Mouse (Mus musculus) kidney, embryonic 14.5 days (tissue): ENCODE measurements around the gene Ccn1. TPM values are rescaled to one million over a fixed set of nuclear protein-coding genes. Genes with fewer than 3 reads are reported as not detected.

ENCODE experiments used
- ATAC-seq: fragments of 200-750 bp; cut with Nextera tagmentation; 2 replicates; pipeline ENCODE4 v1.8.0; 2017; ENCODE audit warnings: moderate number of reproducible peaks, mild to moderate bottlenecking, moderate TSS enrichment, moderate library complexity; ENCODE audit not compliant: low FRiP score, low TSS enrichment
- H3K27ac ChIP-seq: fragments of 300-500 bp; sonication (generic); 2 replicates; pipeline ENCODE4 v1.5.1; 2014; ENCODE audit warnings: low read depth, mild to moderate bottlenecking, low read length, moderate library complexity, mixed read lengths
- H3K27me3 ChIP-seq: fragments of 300-500 bp; sonication (generic); 2 replicates; pipeline ENCODE4 v1.6.1; 2014; ENCODE audit warnings: mild to moderate bottlenecking, low read length; ENCODE audit not compliant: control insufficient read depth, insufficient read depth
- H3K36me3 ChIP-seq: fragments of 300-500 bp; sonication (generic); 2 replicates; pipeline ENCODE4 v1.6.1; 2014; ENCODE audit warnings: low read length, mixed read lengths; ENCODE audit not compliant: control insufficient read depth, insufficient read depth
- H3K4me1 ChIP-seq: fragments of 300-500 bp; sonication (generic); 2 replicates; pipeline ENCODE4 v1.6.1; 2014; ENCODE audit warnings: low read length, mixed read lengths; ENCODE audit not compliant: control insufficient read depth, insufficient read depth
- H3K4me2 ChIP-seq: fragments of 300-500 bp; sonication (generic); replicated peaks from 2 replicates; pipeline ENCODE4 v1.6.1; 2014; ENCODE audit warnings: low read depth, mild to moderate bottlenecking, low read length
- H3K4me3 ChIP-seq: fragments of 300-500 bp; sonication (generic); 2 replicates; pipeline ENCODE4 v1.5.1; 2014; ENCODE audit warnings: mild to moderate bottlenecking, low read length
- H3K9ac ChIP-seq: fragments of 300-500 bp; sonication (generic); 2 replicates; pipeline ENCODE4 v1.6.1; 2014; ENCODE audit warnings: low read depth, mild to moderate bottlenecking, low read length, moderate library complexity
- H3K9me3 ChIP-seq: fragments of 300-500 bp; sonication (generic); 2 replicates; pipeline ENCODE4 v1.6.1; 2016; ENCODE audit warnings: low read length; ENCODE audit not compliant: control insufficient read depth
- WGBS: fragments of 180-500 bp; shearing (Covaris S2); extraction: QIAGEN DNeasy Blood & Tissue Kit; methylation state at CpG from one replicate; pipeline ENCODE4 v1.1.7; 2014; 5-methylcytosine and 5-hydroxymethylcytosine counted together
- polyA plus RNA-seq: library from polyadenylated mRNA; unstranded; fragments of >200 nt; fragmentation: Nextera tagmentation; extraction: Ambion mirVana; gene quantifications from 2 replicates; pipeline ENCODE4 v1.2.1, GENCODE M21; 2014

The Ccn1 gene
- polyA plus RNA-seq, 1 experiment from 2014 or later, result 30.9 TPM

DNA sequence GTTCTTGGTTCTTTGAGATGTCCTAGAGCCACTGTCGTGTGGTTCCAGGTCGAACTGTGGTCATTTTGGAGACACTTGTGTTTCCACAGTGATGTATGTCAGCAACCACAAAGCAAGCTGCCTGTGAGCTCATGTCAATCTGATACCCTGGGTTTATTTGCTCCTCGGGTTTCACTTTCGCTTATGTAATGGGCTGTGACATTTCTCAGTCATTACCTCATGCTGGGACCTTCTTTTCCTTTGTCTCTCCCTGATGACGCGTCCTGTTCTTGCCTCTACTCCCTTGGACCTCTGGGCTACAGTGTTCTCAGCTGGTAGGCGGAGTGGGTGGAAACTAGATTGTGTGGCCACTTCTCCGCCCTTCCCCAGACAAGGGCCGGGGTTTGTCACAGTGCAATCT lies 31.5 kb downstream of the Ccn1 start:
- WGBS, result 67% methylated on average over 9 of the region's 9 CpGs
- no peak overlapping the region for H3K9ac ChIP-seq
- H3K27ac ChIP-seq, result no peak overlapping the region
- no peaks in the 10 kb centered on the region for H3K27me3 ChIP-seq
- H3K9me3 ChIP-seq, result no peaks in the 10 kb centered on the region
- H3K36me3 ChIP-seq, result no peaks in the 10 kb centered on the region
- H3K4me1 ChIP-seq, result peaks cover 14% of the 10 kb centered on the region
- H3K4me3 ChIP-seq, result no peak overlapping the region
- H3K4me2 ChIP-seq, result no peak overlapping the region
- ATAC-seq, result no peak

DNA sequence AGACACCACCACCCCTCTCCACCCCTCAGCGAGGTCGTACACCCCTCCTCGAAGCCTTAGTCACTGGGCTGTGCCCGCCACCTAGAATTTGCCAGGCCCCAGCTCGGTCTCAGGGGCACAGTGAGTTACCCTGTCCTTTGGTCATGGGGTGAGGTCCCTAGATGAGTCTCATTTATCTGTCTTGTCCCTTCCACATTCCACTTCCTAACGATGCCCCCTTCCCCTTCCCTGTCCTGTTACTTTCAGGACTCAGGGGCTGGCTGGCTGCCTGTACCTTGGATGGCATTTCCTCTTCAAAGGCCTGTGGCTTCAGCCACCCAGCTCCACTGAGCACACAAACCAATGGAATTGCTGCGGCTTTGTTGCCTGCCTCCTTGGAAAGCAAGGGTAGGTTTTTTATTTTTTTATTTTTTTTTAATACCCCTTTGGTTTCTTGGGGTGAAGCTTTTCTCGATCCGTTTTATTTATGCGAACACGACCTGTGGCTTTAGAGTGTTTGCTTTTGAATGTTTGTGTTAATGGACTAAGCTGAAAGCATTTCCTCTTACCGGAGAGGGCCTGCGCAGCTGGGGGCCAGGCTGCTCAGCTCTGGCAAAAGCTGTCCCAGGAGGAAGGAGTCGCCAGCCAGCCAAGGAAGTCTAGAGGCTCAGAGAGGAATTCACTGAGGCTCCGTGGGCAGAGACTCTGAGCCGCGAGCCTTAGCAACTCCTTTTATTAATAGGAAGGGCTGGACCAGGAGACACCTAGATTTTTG lies 35.2 kb downstream of the Ccn1 start:
- 12% methylated on average over 17 of the region's 17 CpGs for WGBS
- no peaks in the 10 kb centered on the region for H3K27me3 ChIP-seq
- peak; percentile 50 for ATAC-seq
- no peak overlapping the region for H3K4me3 ChIP-seq
- H3K27ac ChIP-seq, result peak overlapping the region; percentile 63
- H3K4me1 ChIP-seq, result peaks cover 14% of the 10 kb centered on the region
- H3K9ac ChIP-seq, result no peak overlapping the region
- no peaks in the 10 kb centered on the region for H3K36me3 ChIP-seq
- H3K4me2 ChIP-seq, result peak overlapping the region; percentile 15
- no peaks in the 10 kb centered on the region for H3K9me3 ChIP-seq

- Histone ChIP-seq H3K27ac (no peak overlapping the region), H3K9me3 (no peaks in the 10 kb centered on the region), H3K4me3 (no peak overlapping the region), H3K4me1 (peaks cover 14% of the 10 kb centered on the region), H3K36me3 (no peaks in the 10 kb centered on the region), H3K27me3 (no peaks in the 10 kb centered on the region), H3K4me2 (no peak overlapping the region), H3K9ac (no peak overlapping the region)
- WGBS, result 82% methylated on average over 4 of the region's 4 CpGs
- ATAC-seq, result 0 out of 2 replicates have a peak, but pooled peaks have one; percentile 40
These were observed 36.5 kb downstream of the Ccn1 start for GRCm38 (mm10) chr3:145613234-145613633.

GRCm38 (mm10) chr3:145612662-145613061 lies 37.1 kb downstream of the Ccn1 start:
- H3K4me3 ChIP-seq, result no peak overlapping the region
- H3K4me2 ChIP-seq, result no peak overlapping the region
- 30% methylated on average over 4 of the region's 4 CpGs for WGBS
- H3K36me3 ChIP-seq, result no peaks in the 10 kb centered on the region
- no peaks in the 10 kb centered on the region for H3K9me3 ChIP-seq
- no peak overlapping the region for H3K27ac ChIP-seq
- no peak for ATAC-seq
- no peak overlapping the region for H3K9ac ChIP-seq
- peaks cover 14% of the 10 kb centered on the region for H3K4me1 ChIP-seq
- H3K27me3 ChIP-seq, result no peaks in the 10 kb centered on the region

- WGBS, result 90% methylated on average over 5 of the region's 5 CpGs
- Histone ChIP-seq H3K27ac (no peak overlapping the region), H3K4me3 (no peak overlapping the region), H3K4me2 (no peak overlapping the region), H3K27me3 (no peaks in the 10 kb centered on the region), H3K9me3 (no peaks in the 10 kb centered on the region), H3K4me1 (no peaks in the 10 kb centered on the region), H3K36me3 (peaks cover 25% of the 10 kb centered on the region), H3K9ac (no peak overlapping the region)
- ATAC-seq, result no peak
These were observed 41.5 kb downstream of the Ccn1 start for GRCm38 (mm10) chr3:145608320-145608719.

- H3K9me3 ChIP-seq, result no peaks in the 10 kb centered on the region
- H3K9ac ChIP-seq, result no peak overlapping the region
- no peaks in the 10 kb centered on the region for H3K27me3 ChIP-seq
- ATAC-seq, result no peak
- no peak overlapping the region for H3K4me3 ChIP-seq
- no peak overlapping the region for H3K4me2 ChIP-seq
- WGBS, result 85% methylated on average over 5 of the region's 5 CpGs
- H3K4me1 ChIP-seq, result peaks cover 9% of the 10 kb centered on the region; the same call in 1 of the 2 replicates
- peaks cover 37% of the 10 kb centered on the region for H3K36me3 ChIP-seq
- H3K27ac ChIP-seq, result no peak overlapping the region
These were observed 44.2 kb downstream of the Ccn1 start for GRCm38 (mm10) chr3:145605437-145606123.

DNA sequence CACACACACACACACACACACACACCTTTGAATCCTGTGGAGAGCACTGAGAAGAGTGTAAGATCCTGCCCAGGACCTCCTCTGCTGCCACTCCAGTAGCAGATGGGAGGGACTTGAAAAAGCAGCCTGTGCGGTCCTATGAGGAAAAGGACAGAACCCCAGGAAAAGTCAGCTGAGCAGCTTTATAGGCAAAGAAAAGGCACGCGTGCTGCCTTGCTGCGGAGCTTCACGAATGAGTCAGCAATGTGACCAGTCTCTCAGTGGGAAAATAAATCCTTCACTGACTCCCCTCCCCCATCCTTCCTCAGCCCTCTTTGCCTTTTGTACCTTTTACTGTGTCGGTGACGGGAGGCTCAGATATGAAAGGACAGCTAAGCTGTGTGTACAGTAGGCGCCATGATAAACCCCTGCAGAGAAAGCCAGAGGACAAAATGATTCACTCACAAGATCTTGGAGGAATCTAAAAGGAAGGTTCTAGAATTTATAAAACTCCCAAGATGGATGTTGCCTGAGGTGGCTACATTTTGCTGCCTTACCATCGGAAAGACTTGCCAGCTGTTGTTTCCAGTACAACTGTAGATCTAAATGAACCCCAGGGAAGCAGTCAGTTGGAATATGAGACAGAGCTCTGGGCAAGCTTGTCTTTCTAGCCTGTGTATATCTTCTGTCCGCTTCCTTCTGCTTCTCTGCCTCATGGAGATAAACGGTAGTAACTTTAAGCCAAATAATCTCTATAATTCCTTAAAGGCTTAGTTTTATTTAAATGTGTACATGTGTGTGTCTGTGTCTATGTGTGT lies 47.2 kb downstream of the Ccn1 start:
- no peak overlapping the region for H3K4me3 ChIP-seq
- no peaks in the 10 kb centered on the region for H3K9me3 ChIP-seq
- H3K27me3 ChIP-seq, result no peaks in the 10 kb centered on the region
- no peak overlapping the region for H3K4me2 ChIP-seq
- H3K9ac ChIP-seq, result 0 out of 2 replicates have a peak overlapping the region, but pooled peaks have one; percentile 5
- H3K4me1 ChIP-seq, result peaks cover 9% of the 10 kb centered on the region; the same call in 1 of the 2 replicates
- 50% methylated on average over 11 of the region's 11 CpGs for WGBS
- ATAC-seq, result peak; percentile 60; the same call in 1 of the 2 replicates
- H3K36me3 ChIP-seq, result peaks cover 60% of the 10 kb centered on the region
- H3K27ac ChIP-seq, result peak overlapping the region; percentile 32; the same call in 1 of the 2 replicates

- peaks cover 9% of the 10 kb centered on the region; the same call in 1 of the 2 replicates for H3K4me1 ChIP-seq
- H3K9ac ChIP-seq, result no peak overlapping the region
- H3K27me3 ChIP-seq, result no peaks in the 10 kb centered on the region
- H3K4me3 ChIP-seq, result no peak overlapping the region
- H3K9me3 ChIP-seq, result no peaks in the 10 kb centered on the region
- peaks cover 62% of the 10 kb centered on the region for H3K36me3 ChIP-seq
- H3K4me2 ChIP-seq, result no peak overlapping the region
- WGBS, result 50% methylated on average over 6 of the region's 6 CpGs
- no peak overlapping the region for H3K27ac ChIP-seq
- ATAC-seq, result no peak
These were observed 48.4 kb downstream of the Ccn1 start for GRCm38 (mm10) chr3:145601345-145601744.
